Mouse (Mus musculus) neural tube, embryonic 15.5 days (tissue): ENCODE measurements around the gene Tnik. TPM values are rescaled to one million over a fixed set of nuclear protein-coding genes. Genes with fewer than 3 reads are reported as not detected.

ENCODE experiments used
- ATAC-seq: fragments of 200-750 bp; cut with Nextera tagmentation; 2 replicates; pipeline ENCODE4 v1.8.0; 2017; ENCODE audit warnings: mild to moderate bottlenecking, moderate TSS enrichment, moderate library complexity; ENCODE audit not compliant: low FRiP score
- H3K27ac ChIP-seq: fragments of 300-500 bp; sonication (generic); replicated peaks from 2 replicates; pipeline ENCODE4 v1.5.1; 2015; ENCODE audit warnings: mild to moderate bottlenecking, inconsistent platforms
- H3K27me3 ChIP-seq: fragments of 300-500 bp; sonication (generic); replicated peaks from 2 replicates; pipeline ENCODE4 v1.6.1; 2015; ENCODE audit warnings: inconsistent platforms
- H3K36me3 ChIP-seq: fragments of 300-500 bp; sonication (generic); 2 replicates; pipeline ENCODE4 v1.6.1; 2015; ENCODE audit warnings: inconsistent platforms
- H3K4me1 ChIP-seq: fragments of 300-500 bp; sonication (generic); 2 replicates; pipeline ENCODE4 v1.6.1; 2015; ENCODE audit warnings: inconsistent platforms
- H3K4me2 ChIP-seq: fragments of 300-500 bp; sonication (generic); 2 replicates; pipeline ENCODE4 v1.6.1; 2015; ENCODE audit warnings: inconsistent platforms, mild to moderate bottlenecking, moderate library complexity
- H3K4me3 ChIP-seq: fragments of 300-500 bp; sonication (generic); replicated peaks from 2 replicates; pipeline ENCODE4 v1.5.1; 2015; ENCODE audit warnings: mild to moderate bottlenecking, inconsistent platforms
- H3K9ac ChIP-seq: fragments of 300-500 bp; sonication (generic); replicated peaks from 2 replicates; pipeline ENCODE4 v1.6.1; 2015; ENCODE audit warnings: mild to moderate bottlenecking, inconsistent platforms
- H3K9me3 ChIP-seq: fragments of 300-500 bp; sonication (generic); replicated peaks from 2 replicates; pipeline ENCODE4 v1.6.1; 2016; ENCODE audit warnings: inconsistent platforms
- WGBS: fragments of 180-500 bp; shearing (Covaris S2); methylation state at CpG from one replicate; pipeline ENCODE4 v1.1.7; 2015; ENCODE audit warnings: mixed read lengths; 5-methylcytosine and 5-hydroxymethylcytosine counted together
- polyA plus RNA-seq: library from polyadenylated mRNA; unstranded; fragments of >200 nt; fragmentation: Nextera tagmentation; extraction: Ambion mirVana; gene quantifications from 2 replicates; pipeline ENCODE4 v1.2.1, GENCODE M21; 2015

Gene Tnik
- polyA plus RNA-seq, 1 experiment from 2014 or later = 67.3 TPM

DNA sequence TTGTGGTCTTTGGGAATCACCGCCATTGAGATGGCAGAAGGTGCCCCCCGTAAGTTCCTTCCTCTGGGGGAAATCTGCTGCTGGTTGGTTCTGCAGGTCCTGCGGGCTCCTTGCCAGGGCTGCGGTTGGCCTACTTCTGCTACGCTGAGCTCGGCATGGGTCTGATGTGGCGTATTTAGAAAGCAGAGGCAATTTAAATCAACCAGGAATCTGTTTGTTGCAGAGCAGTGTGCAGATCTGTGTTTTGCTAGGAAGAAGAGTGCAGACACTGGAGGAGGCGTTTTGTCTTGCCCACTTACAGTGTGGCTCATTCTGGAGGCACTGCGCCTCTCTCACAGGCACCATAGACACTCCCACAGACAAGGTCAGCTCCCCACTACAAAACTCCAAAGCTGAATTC, 291.9 kb downstream of the Tnik start:
- Histone ChIP-seq H3K9me3 (no peaks in the 10 kb centered on the region), H3K9ac (no peak overlapping the region), H3K27me3 (no peaks in the 10 kb centered on the region), H3K27ac (peak overlapping the region; percentile 54), H3K4me3 (no peak overlapping the region), H3K4me1 (peaks cover 43% of the 10 kb centered on the region), H3K4me2 (no peak overlapping the region), H3K36me3 (no peaks in the 10 kb centered on the region; the same call in 1 of the 2 replicates)
- WGBS = 54% methylated on average over 9 of the region's 9 CpGs
- no peak for ATAC-seq

DNA sequence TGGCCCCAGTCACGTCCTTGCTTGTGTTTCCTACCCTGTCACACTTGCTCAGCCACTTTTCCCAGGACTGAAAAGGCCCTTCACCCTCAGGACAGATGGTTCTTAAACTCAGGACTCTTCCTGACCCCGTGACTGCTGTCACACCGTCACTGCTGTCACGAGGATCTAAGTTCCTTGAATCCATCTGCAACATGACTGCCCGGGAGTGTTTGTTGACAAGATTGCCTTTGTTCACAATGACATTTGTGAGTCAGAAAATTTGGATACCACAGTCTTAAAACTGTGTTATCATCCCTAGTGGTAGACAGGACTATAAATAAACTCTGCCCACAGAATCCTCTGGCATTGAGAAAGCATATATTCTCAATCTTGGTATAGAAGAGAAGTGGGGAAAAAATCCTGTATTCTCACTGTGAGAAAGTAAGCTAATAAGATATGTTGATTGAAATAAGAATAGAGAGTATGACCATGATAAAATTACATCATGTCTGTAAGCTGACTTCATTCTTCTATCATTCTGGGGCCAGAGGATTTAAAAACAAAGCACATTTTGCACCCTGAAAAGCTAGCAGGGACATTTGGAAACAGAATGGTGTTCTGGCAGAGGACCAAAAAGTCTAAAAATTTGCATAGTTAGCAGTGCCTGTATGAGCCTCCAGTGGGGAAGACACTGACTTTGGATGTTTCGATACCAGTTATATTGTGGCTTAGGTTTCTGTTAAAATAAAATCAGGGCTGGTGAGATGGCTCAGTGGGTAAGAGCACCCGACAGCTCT, 293.0 kb downstream of the Tnik start:
- H3K4me1 ChIP-seq = peaks cover 35% of the 10 kb centered on the region
- H3K4me3 ChIP-seq = no peak overlapping the region
- H3K27ac ChIP-seq = peak overlapping the region; percentile 54
- H3K27me3 ChIP-seq = no peaks in the 10 kb centered on the region
- no peak for ATAC-seq
- H3K9ac ChIP-seq = no peak overlapping the region
- H3K9me3 ChIP-seq = no peaks in the 10 kb centered on the region
- H3K36me3 ChIP-seq = no peaks in the 10 kb centered on the region; the same call in 1 of the 2 replicates
- WGBS = 57% methylated on average over 7 of the region's 7 CpGs
- no peak overlapping the region for H3K4me2 ChIP-seq

DNA sequence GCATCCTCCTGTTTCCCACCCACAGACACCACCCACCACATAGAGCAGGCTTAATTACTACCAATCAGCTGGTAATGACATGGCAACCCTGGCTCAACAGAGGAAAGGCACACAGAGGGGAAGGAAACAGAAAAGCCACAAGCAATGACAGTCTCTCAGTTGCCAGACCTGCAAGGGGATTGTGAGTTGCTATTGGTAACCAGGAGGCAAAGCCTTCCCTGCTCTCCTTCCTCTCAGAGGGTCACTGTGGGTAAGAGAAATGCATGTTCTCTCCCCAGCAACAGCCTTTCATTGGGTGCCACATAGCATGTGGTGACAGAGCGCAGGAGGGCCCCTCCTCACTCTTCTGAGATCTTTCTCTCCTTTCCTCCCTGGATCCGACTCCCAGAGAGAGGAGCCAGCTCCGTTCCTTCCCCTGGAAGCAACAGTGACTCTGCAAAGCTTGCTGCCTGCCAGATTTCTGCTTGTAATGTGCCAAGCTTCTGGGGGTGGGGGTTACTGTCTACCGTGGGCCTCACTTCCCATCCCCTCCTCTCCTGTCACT, 295.4 kb downstream of the Tnik start:
- WGBS = 56% methylated on average over 4 of the region's 4 CpGs
- Histone ChIP-seq H3K9ac (no peak overlapping the region), H3K9me3 (no peaks in the 10 kb centered on the region), H3K4me2 (no peak overlapping the region), H3K27ac (peak overlapping the region; percentile 67), H3K4me3 (no peak overlapping the region), H3K27me3 (no peaks in the 10 kb centered on the region), H3K36me3 (no peaks in the 10 kb centered on the region; the same call in 1 of the 2 replicates), H3K4me1 (peaks cover 32% of the 10 kb centered on the region)
- peak; percentile 84 for ATAC-seq

DNA sequence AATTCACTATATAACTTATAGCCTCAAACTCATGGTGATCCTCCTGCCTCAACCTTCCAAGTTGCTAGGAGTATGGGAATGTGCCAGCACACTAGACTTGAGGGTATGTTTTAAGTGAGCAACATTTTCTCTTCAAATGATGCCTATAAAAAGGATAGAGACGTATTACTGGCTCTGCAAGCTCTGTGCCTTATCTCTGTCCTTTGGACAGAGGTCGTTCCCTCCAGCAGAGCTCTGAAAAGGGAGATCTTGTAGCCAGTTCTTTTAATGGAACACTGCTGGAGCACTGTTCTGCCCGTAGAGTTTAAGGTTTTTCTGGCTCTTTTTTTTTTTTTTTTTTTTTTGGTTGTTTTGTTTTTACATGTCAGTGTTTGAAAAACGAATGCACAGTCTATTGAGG, 298.4 kb downstream of the Tnik start:
- Histone ChIP-seq H3K27me3 (no peaks in the 10 kb centered on the region), H3K27ac (no peak overlapping the region), H3K36me3 (peaks cover 20% of the 10 kb centered on the region), H3K9me3 (no peaks in the 10 kb centered on the region), H3K9ac (no peak overlapping the region), H3K4me2 (no peak overlapping the region), H3K4me3 (no peak overlapping the region), H3K4me1 (peaks cover 19% of the 10 kb centered on the region)
- 71% methylated on average over 4 of the region's 4 CpGs for WGBS
- ATAC-seq = no peak

DNA sequence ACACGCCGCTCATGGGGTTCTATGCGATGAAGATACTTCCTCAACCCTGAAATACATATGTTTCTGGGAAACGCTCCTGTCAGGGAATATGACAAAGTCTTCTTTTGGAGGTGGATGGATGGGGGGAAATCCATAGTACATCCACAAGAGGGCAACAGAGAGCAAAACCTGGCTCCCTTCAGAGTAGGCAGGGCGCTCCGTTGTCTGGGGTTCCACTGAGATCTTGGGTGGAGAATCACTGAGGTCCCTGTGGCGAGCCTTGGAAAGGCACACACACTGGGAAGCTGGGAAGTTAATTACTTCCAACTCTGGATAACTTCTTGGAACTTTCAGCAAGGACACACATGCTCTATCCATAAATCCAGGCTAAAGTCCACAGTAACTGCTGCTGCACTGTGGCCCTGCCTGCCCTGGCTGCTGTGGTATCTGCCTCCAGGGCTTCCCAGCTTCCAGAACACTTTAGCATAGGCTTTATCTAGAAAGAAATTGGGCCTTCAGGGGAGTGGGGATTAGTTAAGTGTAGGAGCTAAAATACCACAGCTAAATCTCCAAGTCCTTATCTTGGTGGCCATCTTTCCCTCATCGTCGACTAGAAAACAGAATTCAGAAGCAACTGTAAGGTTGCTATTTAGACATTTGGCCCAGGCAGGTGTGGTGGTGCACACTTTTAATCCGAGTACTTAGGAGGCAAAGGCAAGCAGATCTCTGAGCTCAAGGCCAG, 299.8 kb downstream of the Tnik start:
- 74% methylated on average over 10 of the region's 10 CpGs for WGBS
- ATAC-seq = no peak
- Histone ChIP-seq H3K9me3 (no peaks in the 10 kb centered on the region), H3K4me2 (no peak overlapping the region), H3K36me3 (peaks cover 24% of the 10 kb centered on the region), H3K27ac (no peak overlapping the region), H3K4me1 (peaks cover 14% of the 10 kb centered on the region), H3K9ac (no peak overlapping the region), H3K4me3 (no peak overlapping the region), H3K27me3 (no peaks in the 10 kb centered on the region)

DNA sequence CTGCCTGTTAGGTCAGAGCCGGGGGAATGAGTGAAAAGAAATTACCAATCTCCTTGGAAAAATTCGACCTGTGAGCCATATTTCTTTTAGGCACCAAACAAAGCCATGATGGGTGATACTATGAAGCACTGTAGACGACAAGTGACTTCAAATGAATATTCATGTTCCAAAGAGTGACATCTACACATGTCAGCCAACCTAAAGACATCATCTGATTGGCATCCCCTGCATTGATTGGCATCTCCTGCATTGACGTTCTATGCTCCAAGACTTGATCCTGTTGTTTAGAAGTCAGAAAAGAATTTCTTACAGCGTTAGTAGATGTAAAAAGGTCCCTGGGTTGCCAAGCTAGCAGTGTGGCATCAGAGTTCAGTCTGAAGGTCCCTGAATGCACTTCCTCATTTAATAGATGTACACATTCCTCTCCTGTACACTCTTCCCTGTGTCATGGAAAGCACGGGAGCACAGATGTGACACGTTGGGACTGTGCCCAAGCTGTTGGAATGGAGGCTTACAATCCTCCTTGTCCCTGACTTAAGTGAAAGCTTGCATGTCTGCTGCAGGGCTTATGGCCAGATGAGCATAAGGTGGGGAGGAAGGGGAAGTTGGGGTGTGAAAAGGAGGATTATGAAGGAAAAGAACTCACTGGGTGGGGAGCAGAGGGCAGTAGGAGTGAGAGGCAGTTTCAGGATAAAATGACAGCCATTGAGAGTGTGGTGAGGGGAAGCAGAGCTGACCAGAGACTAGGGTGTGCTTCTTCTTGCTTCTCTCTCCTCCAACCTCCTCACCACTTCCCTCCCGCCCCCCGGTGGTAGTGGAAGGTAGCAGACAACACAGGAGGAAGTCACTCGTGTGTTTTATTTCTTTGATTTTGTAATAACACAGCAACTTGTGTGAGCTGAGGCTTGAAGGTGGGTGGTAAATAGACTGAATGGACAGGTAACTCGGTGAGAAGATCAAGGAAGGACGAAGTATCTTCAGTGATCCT, 301.6 kb downstream of the Tnik start:
- Histone ChIP-seq H3K4me2 (no peak overlapping the region), H3K27ac (no peak overlapping the region), H3K27me3 (no peaks in the 10 kb centered on the region), H3K4me1 (no peaks in the 10 kb centered on the region), H3K9ac (no peak overlapping the region), H3K9me3 (no peaks in the 10 kb centered on the region), H3K4me3 (no peak overlapping the region), H3K36me3 (peaks cover 28% of the 10 kb centered on the region)
- WGBS = 75% methylated on average over 12 of the region's 12 CpGs
- ATAC-seq = no peak

DNA sequence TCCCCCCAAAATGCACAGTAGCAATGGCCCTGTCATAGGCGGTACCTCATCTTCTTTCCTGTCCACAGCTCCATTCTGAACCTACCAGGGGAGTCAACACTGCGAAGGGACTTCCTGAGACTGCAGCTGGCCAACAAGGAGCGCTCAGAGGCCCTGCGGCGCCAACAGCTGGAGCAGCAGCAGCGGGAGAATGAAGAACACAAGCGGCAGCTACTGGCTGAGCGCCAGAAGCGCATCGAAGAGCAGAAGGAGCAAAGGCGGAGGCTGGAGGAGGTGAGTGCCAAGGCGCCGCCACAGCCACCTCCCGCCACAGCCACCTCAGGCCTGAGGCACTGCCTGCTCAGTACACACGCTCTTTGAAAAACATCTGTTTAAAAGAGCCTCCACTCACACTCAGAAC, 314.3 kb downstream of the Tnik start:
- peaks cover 40% of the 10 kb centered on the region for H3K36me3 ChIP-seq
- 28% methylated on average over 15 of the region's 15 CpGs for WGBS

DNA sequence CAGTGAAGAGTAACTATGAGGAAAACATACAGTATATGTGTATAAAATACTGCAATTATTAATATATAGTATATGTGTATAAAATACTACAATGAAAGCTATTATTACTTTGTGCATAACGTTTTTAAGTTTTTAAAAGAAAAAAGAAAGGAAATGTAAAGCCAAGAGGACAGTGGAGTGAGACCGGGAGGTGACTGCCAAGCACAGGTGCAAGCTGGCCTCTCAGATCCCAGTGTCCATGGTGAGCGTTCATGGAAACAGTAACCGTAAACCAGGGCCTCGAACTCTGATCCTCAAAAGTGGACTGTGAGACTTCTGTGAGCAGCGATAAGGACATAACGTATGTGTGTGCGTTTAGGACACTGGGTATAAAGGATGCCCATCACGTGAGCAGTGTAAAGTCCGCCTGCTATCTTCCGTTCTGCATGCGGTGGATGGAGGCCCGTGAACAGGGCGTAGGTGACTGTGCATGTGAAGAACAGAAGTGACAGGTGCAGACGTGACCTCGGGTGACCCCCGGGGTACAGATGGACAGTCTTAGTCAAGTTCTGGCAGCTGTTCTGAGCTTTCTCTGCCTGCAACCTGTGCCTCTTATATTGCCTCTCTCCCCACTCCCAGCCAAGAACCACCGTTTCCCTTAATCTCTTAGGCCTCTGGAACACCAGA, 316.1 kb downstream of the Tnik start:
- 93% methylated on average over 18 of the region's 18 CpGs for WGBS
- no peaks in the 10 kb centered on the region for H3K9me3 ChIP-seq
- peaks cover 35% of the 10 kb centered on the region for H3K36me3 ChIP-seq
- no peak overlapping the region for H3K4me3 ChIP-seq
- H3K27me3 ChIP-seq = no peaks in the 10 kb centered on the region
- no peak for ATAC-seq
- no peak overlapping the region for H3K4me2 ChIP-seq
- H3K4me1 ChIP-seq = peaks cover 7% of the 10 kb centered on the region
- H3K27ac ChIP-seq = no peak overlapping the region
- no peak overlapping the region for H3K9ac ChIP-seq

More for the DNA sequence above, 314.3 kb downstream of the Tnik start:
- H3K4me3 ChIP-seq = no peak overlapping the region
- H3K9me3 ChIP-seq = no peaks in the 10 kb centered on the region
- H3K9ac ChIP-seq = no peak overlapping the region
- H3K4me2 ChIP-seq = peak overlapping the region; percentile 17; the same call in 1 of the 2 replicates
- H3K27me3 ChIP-seq = no peaks in the 10 kb centered on the region
- H3K27ac ChIP-seq = peak overlapping the region; percentile 25; the same call in 1 of the 2 replicates
- H3K4me1 ChIP-seq = peaks cover 7% of the 10 kb centered on the region
- peak; percentile 39; the same call in 1 of the 2 replicates for ATAC-seq

DNA sequence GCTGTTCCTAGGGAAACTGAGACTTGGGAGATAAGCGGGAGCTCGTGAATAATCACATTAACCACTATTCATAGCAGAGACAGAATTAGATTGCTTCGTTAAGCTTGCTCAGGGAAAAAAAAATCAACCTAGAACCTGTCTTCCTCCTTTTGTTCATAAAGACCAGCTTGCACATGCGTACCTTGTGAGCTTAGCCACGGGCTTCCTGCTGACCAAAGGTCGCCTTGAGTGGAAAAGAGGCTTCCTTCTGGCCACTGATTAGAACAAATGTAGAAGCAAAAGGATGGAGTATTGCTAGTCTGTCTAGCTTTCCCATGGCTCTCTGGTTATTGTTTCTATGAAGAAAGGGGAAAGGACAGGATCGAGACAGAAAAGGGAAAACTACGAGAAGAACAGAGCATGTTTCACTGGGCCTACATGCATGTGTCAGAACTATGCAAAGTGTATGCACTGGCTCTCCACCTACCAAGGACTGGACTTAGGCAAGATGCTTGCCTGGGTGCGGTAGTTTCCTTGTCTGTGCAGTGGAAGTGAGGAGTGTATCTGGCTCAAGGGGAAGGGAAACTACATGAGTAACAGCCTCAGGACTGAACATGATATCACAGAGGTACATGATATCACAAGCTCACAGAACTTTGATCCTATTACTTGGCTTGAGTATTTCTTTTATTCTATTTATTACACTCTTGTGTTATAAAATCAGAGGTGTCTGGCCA, 322.9 kb downstream of the Tnik start:
- no peak for ATAC-seq
- WGBS = 94% methylated on average over 9 of the region's 9 CpGs
- no peak overlapping the region for H3K4me2 ChIP-seq
- peaks cover 35% of the 10 kb centered on the region for H3K36me3 ChIP-seq
- no peak overlapping the region for H3K9ac ChIP-seq
- H3K27me3 ChIP-seq = no peaks in the 10 kb centered on the region
- no peaks in the 10 kb centered on the region for H3K9me3 ChIP-seq
- H3K27ac ChIP-seq = no peak overlapping the region
- H3K4me3 ChIP-seq = no peak overlapping the region
- H3K4me1 ChIP-seq = no peaks in the 10 kb centered on the region

DNA sequence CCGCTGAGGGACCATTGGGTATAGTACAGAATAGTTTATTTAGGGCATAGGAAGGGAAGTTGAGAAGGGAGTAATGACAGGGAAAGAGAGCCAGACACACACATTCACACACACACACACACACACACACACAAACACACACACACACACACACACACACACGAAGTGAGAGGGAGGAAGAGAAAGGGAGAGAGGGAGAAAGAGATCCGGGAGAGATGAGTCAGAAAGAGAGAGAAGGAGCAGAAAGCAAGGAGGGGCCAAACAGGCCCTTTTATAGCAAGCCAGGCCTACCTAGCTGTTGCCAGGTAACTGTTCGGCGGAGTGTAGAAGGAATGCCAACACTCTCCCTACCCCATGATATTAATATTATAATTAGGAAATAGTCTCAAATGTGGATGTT, 324.8 kb downstream of the Tnik start:
- H3K9ac ChIP-seq = no peak overlapping the region
- H3K36me3 ChIP-seq = peaks cover 39% of the 10 kb centered on the region
- no peaks in the 10 kb centered on the region for H3K9me3 ChIP-seq
- WGBS = 85% methylated on average over 5 of the region's 5 CpGs
- H3K4me2 ChIP-seq = no peak overlapping the region
- no peak overlapping the region for H3K27ac ChIP-seq
- H3K4me3 ChIP-seq = no peak overlapping the region
- H3K27me3 ChIP-seq = no peaks in the 10 kb centered on the region
- H3K4me1 ChIP-seq = no peaks in the 10 kb centered on the region
- no peak for ATAC-seq
